Mouse (Mus musculus): ENCODE measurements around the gene Armh3. TPM values are rescaled to one million over a fixed set of nuclear protein-coding genes. Genes with fewer than 3 reads are reported as not detected.

Armh3 gene
- polyA plus RNA-seq, 1 experiment from 2014 or later, result 21.2 TPM

GRCm38 (mm10) chr19:45788337-45788736 lies 210.0 kb downstream of the Armh3 start:
- no peaks in the 10 kb centered on the region for H3K27me3 ChIP-seq (replicated peaks)
- no peak overlapping the region for H3K9ac ChIP-seq
- H3K27ac ChIP-seq, result no peak overlapping the region
- no peaks in the 10 kb centered on the region for H3K36me3 ChIP-seq
- WGBS, result 91% methylated on average over 4 of the region's 4 CpGs
- no peaks in the 10 kb centered on the region for H3K9me3 ChIP-seq
- H3K4me2 ChIP-seq (replicated peaks), result no peak overlapping the region
- H3K4me3 ChIP-seq, result no peak overlapping the region
- no peak for ATAC-seq (ENCODE audit: low FRiP score, low read depth)
- H3K4me1 ChIP-seq, result no peaks in the 10 kb centered on the region; the same call in 1 of the 2 replicates

- H3K9ac ChIP-seq, result no peak overlapping the region
- WGBS, result 80% methylated on average over 3 of the region's 3 CpGs
- H3K27ac ChIP-seq, result no peak overlapping the region
- H3K4me3 ChIP-seq, result no peak overlapping the region
- no peaks in the 10 kb centered on the region for H3K4me1 ChIP-seq
- H3K4me2 ChIP-seq (replicated peaks), result no peak overlapping the region
- ATAC-seq (ENCODE audit: low FRiP score, low read depth), result no peak
- no peaks in the 10 kb centered on the region for H3K36me3 ChIP-seq
- H3K9me3 ChIP-seq, result no peaks in the 10 kb centered on the region
- no peaks in the 10 kb centered on the region for H3K27me3 ChIP-seq (replicated peaks)
These were observed 210.8 kb downstream of the Armh3 start for GRCm38 (mm10) chr19:45787450-45787849.

GRCm38 (mm10) chr19:45785470-45785869 lies 212.8 kb downstream of the Armh3 start:
- no peaks in the 10 kb centered on the region for H3K9me3 ChIP-seq
- peaks cover 13% of the 10 kb centered on the region for H3K4me1 ChIP-seq
- no peak for ATAC-seq (ENCODE audit: low FRiP score, low read depth)
- no peak overlapping the region for H3K27ac ChIP-seq
- WGBS, result 60% methylated on average over 3 of the region's 3 CpGs
- H3K9ac ChIP-seq, result no peak overlapping the region
- H3K4me2 ChIP-seq (replicated peaks), result no peak overlapping the region
- no peaks in the 10 kb centered on the region for H3K36me3 ChIP-seq
- no peaks in the 10 kb centered on the region for H3K27me3 ChIP-seq (replicated peaks)
- H3K4me3 ChIP-seq, result no peak overlapping the region

GRCm38 (mm10) chr19:45783933-45784576 lies 214.2 kb downstream of the Armh3 start:
- H3K27me3 ChIP-seq (replicated peaks), result no peaks in the 10 kb centered on the region
- no peaks in the 10 kb centered on the region for H3K9me3 ChIP-seq
- 32% methylated on average over 17 of the region's 17 CpGs for WGBS
- H3K27ac ChIP-seq, result peak overlapping the region; percentile 26; the same call in 1 of the 2 replicates
- no peak; the same call in 1 of the 2 replicates for ATAC-seq (ENCODE audit: low FRiP score, low read depth)
- peaks cover 19% of the 10 kb centered on the region for H3K4me1 ChIP-seq
- H3K4me3 ChIP-seq, result peak overlapping the region; percentile 28
- H3K36me3 ChIP-seq, result peaks cover 6% of the 10 kb centered on the region
- no peak overlapping the region for H3K9ac ChIP-seq
- peak overlapping the region; percentile 66 for H3K4me2 ChIP-seq (replicated peaks)

- Histone ChIP-seq H3K4me2 (replicated peaks) (peak within 1 kb of the TSS; percentile 74), H3K27ac (peak within 1 kb of the TSS; percentile 96), H3K9me3 (no peaks in the 10 kb centered on the region), H3K36me3 (peaks cover 13% of the 10 kb centered on the region), H3K4me3 (peak within 1 kb of the TSS; percentile 99), H3K9ac (peak within 1 kb of the TSS; percentile 98), H3K27me3 (replicated peaks) (no peaks in the 10 kb centered on the region), H3K4me1 (peaks cover 19% of the 10 kb centered on the region)
- ATAC-seq (ENCODE audit: low FRiP score, low read depth), result peak; percentile 97
- under 1% methylated on average over 66 of the region's 71 CpGs for WGBS
These were observed 214.9 kb downstream of the Armh3 start, which contains the start of gene Mgea5 for GRCm38 (mm10) chr19:45783181-45783932. Mgea5 (minus strand) TSS chr19:45783837.

- Histone ChIP-seq H3K9me3 (no peaks in the 10 kb centered on the region), H3K4me1 (peaks cover 19% of the 10 kb centered on the region), H3K27ac (peak overlapping the region; percentile 96), H3K9ac (peak overlapping the region; percentile 98), H3K4me3 (peak overlapping the region; percentile 99), H3K27me3 (replicated peaks) (no peaks in the 10 kb centered on the region), H3K36me3 (peaks cover 22% of the 10 kb centered on the region), H3K4me2 (replicated peaks) (peak overlapping the region; percentile 74)
- WGBS, result under 1% methylated on average over 36 of the region's 36 CpGs
- peak; percentile 63 for ATAC-seq (ENCODE audit: low FRiP score, low read depth)
These were observed 215.8 kb downstream of the Armh3 start for GRCm38 (mm10) chr19:45782315-45783001.

GRCm38 (mm10) chr19:45781676-45782075 lies 216.6 kb downstream of the Armh3 start:
- H3K4me1 ChIP-seq, result peaks cover 19% of the 10 kb centered on the region
- H3K4me2 ChIP-seq (replicated peaks), result peak overlapping the region; percentile 74
- H3K9ac ChIP-seq, result peak overlapping the region; percentile 98; the same call in 1 of the 2 replicates
- 65% methylated on average over 8 of the region's 8 CpGs for WGBS
- H3K4me3 ChIP-seq, result peak overlapping the region; percentile 99
- H3K9me3 ChIP-seq, result no peaks in the 10 kb centered on the region
- peaks cover 28% of the 10 kb centered on the region for H3K36me3 ChIP-seq
- no peaks in the 10 kb centered on the region for H3K27me3 ChIP-seq (replicated peaks)
- ATAC-seq (ENCODE audit: low FRiP score, low read depth), result no peak
- H3K27ac ChIP-seq, result no peak overlapping the region

- H3K4me2 ChIP-seq (replicated peaks), result peak overlapping the region; percentile 74
- no peak overlapping the region for H3K4me3 ChIP-seq
- ATAC-seq (ENCODE audit: low FRiP score, low read depth), result no peak
- no peak overlapping the region for H3K9ac ChIP-seq
- no peaks in the 10 kb centered on the region for H3K27me3 ChIP-seq (replicated peaks)
- 94% methylated on average over 13 of the region's 13 CpGs for WGBS
- peaks cover 19% of the 10 kb centered on the region for H3K4me1 ChIP-seq
- H3K9me3 ChIP-seq, result no peaks in the 10 kb centered on the region
- H3K36me3 ChIP-seq, result peaks cover 39% of the 10 kb centered on the region
- H3K27ac ChIP-seq, result no peak overlapping the region
These were observed 217.9 kb downstream of the Armh3 start for GRCm38 (mm10) chr19:45780350-45780915.

GRCm38 (mm10) chr19:45775486-45775885 lies 222.8 kb downstream of the Armh3 start:
- Histone ChIP-seq H3K27ac (no peak overlapping the region), H3K9me3 (no peaks in the 10 kb centered on the region), H3K36me3 (peaks cover 87% of the 10 kb centered on the region), H3K4me2 (replicated peaks) (no peak overlapping the region), H3K27me3 (replicated peaks) (no peaks in the 10 kb centered on the region), H3K4me3 (no peak overlapping the region), H3K4me1 (peaks cover 6% of the 10 kb centered on the region), H3K9ac (no peak overlapping the region)
- 81% methylated on average over 2 of the region's 2 CpGs for WGBS
- no peak for ATAC-seq (ENCODE audit: low FRiP score, low read depth)

GRCm38 (mm10) chr19:45771501-45771900 lies 226.8 kb downstream of the Armh3 start:
- no peak overlapping the region for H3K4me3 ChIP-seq
- H3K9me3 ChIP-seq, result no peaks in the 10 kb centered on the region
- H3K27ac ChIP-seq, result no peak overlapping the region
- H3K27me3 ChIP-seq (replicated peaks), result no peaks in the 10 kb centered on the region
- no peak overlapping the region for H3K9ac ChIP-seq
- no peak overlapping the region for H3K4me2 ChIP-seq (replicated peaks)
- ATAC-seq (ENCODE audit: low FRiP score, low read depth), result no peak
- peaks cover 94% of the 10 kb centered on the region for H3K36me3 ChIP-seq
- 95% methylated on average over 5 of the region's 5 CpGs for WGBS
- no peaks in the 10 kb centered on the region for H3K4me1 ChIP-seq
